Comparison of ENCODE assay signal across 19 mouse cellular contexts in genomic region chr19:42243401-42243800, GRCm38 (mm10). TPM values are rescaled to one million over a fixed set of nuclear protein-coding genes. Genes with fewer than 3 reads are reported as not detected.
DNase-seq lines count a peak whose midpoint lies in the region.
"Had no signal": no experiment of that assay in that cellular context is flagged by ENCODE, and none has a peak within 500 bp of the region (broad histone marks: within the 10 kb centered on the region; RNA-seq: fewer than 3 reads in every experiment).

No protein-coding gene starts in this region.

- peak; percentile 58 for DNase-seq in adrenal gland, postnatal 14 days
- no peak for DNase-seq in adrenal gland, postnatal 4 days (ENCODE audit: low spot score in 2 of 2)
- DNase-seq in 416B (ENCODE audit: low read depth), result peak; percentile 19
- DNase-seq in NIH3T3 (ENCODE audit: low read depth), result peak; percentile 85
- no peak for DNase-seq in urinary bladder, postnatal 10 days (ENCODE audit: low spot score)
- no peak for DNase-seq in cerebellum, adult 8-10 months
- DNase-seq: B cell, adult 2 months; cerebellum, adult 11-12 months; cerebellum, adult 9-10 months; cerebellum, postnatal 14 days; gastrocnemius, postnatal 10 days; gastrocnemius, postnatal 36 days; heart, adult 2 months; heart, postnatal 14 days; heart, postnatal 4 days; kidney, adult 18-20 months had no signal

RNA-seq across cellular contexts. Expression of gene Golga7b, which starts 4.0 kb away (rescaled TPM):
- total RNA-seq in adrenal gland, postnatal 14 days (2021), result 0.78 and 1.9 TPM in 2 replicates
- 1 to 10 TPM; 2.3 to 3.4 TPM for total RNA-seq in adrenal gland, postnatal 4 days (2021)
- total RNA-seq: granulocyte monocyte progenitor cell, adult 5-6 weeks had no signal

RNA-seq across cellular contexts. Expression of gene Sfrp5, which starts 41.3 kb away (rescaled TPM):
- 4.3 and 4.9 TPM in 2 replicates for total RNA-seq in adrenal gland, postnatal 14 days (2021)
- 1 to 10 TPM; 6.2 to 6.9 TPM for total RNA-seq in adrenal gland, postnatal 4 days (2021)
- total RNA-seq: CH12.LX; G1E; granulocyte monocyte progenitor cell, adult 5-6 weeks had no signal

Comparison
In these comparisons a context has a peak if more than half of its experiments do, and no peak if none do; other contexts are left out.
1. DNase-seq: peak in adrenal gland, postnatal 14 days (single experiment), 416B (single experiment) and NIH3T3 (single experiment); none in adrenal gland, postnatal 4 days (0 of 2), urinary bladder, postnatal 10 days (single experiment) and cerebellum, adult 8-10 months (single experiment).